Mouse (Mus musculus): ENCODE data around the gene Ecpas. TPM values are rescaled to one million over a fixed set of nuclear protein-coding genes. Genes with fewer than 3 reads are reported as not detected.

Ecpas gene
- 31.0 and 31.6 TPM in 2 replicates for polyA plus RNA-seq (2015; fragmentation: Nextera tagmentation; extraction: Ambion mirVana)

- WGBS, result 2% methylated on average over 43 of the region's 43 CpGs
- ATAC-seq (replicated peaks), result peak; percentile 69
- no peaks in the 10 kb centered on the region for H3K27me3 ChIP-seq
Measured at GRCm38 (mm10) chr4:58912629-58913335, at the start of gene Ecpas. Gene Ecpas (minus strand): TSS chr4:58912749.

GRCm38 (mm10) chr4:58961719-58962118 is 49.2 kb upstream of the Ecpas start:
- no peak overlapping the region for H3K4me2 ChIP-seq (replicated peaks)
- 95% methylated on average over 15 of the region's 15 CpGs for WGBS
- H3K27me3 ChIP-seq, result no peaks in the 10 kb centered on the region
- no peak overlapping the region for H3K9ac ChIP-seq (replicated peaks)
- H3K4me3 ChIP-seq, result no peak overlapping the region
- no peak for ATAC-seq (replicated peaks)
- H3K36me3 ChIP-seq, result peaks cover 8% of the 10 kb centered on the region
- no peaks in the 10 kb centered on the region for H3K4me1 ChIP-seq
- no peaks in the 10 kb centered on the region for H3K9me3 ChIP-seq
- H3K27ac ChIP-seq (replicated peaks), result no peak overlapping the region

More at GRCm38 (mm10) chr4:58912629-58913335, at the start of gene Ecpas:
- Histone ChIP-seq H3K36me3 (no peaks in the 10 kb centered on the region), H3K9ac (replicated peaks) (peak within 1 kb of the TSS; percentile 81), H3K27ac (replicated peaks) (peak within 1 kb of the TSS; percentile 96), H3K4me3 (peak within 1 kb of the TSS; percentile 59), H3K4me1 (peaks cover 15% of the 10 kb centered on the region), H3K4me2 (replicated peaks) (peak within 1 kb of the TSS; percentile 75), H3K9me3 (no peaks in the 10 kb centered on the region)

- Histone ChIP-seq H3K4me2 (replicated peaks) (no peak overlapping the region), H3K4me3 (no peak overlapping the region), H3K9ac (replicated peaks) (no peak overlapping the region), H3K4me1 (no peaks in the 10 kb centered on the region), H3K36me3 (peaks cover 9% of the 10 kb centered on the region), H3K27me3 (no peaks in the 10 kb centered on the region), H3K9me3 (no peaks in the 10 kb centered on the region), H3K27ac (replicated peaks) (no peak overlapping the region)
- WGBS, result 94% methylated on average over 11 of the region's 11 CpGs
- no peak for ATAC-seq (replicated peaks)
Measured at GRCm38 (mm10) chr4:58952630-58953029, 40.1 kb upstream of the Ecpas start.

GRCm38 (mm10) chr4:58948391-58948790 is 35.8 kb upstream of the Ecpas start:
- peaks cover 4% of the 10 kb centered on the region for H3K4me1 ChIP-seq
- H3K9ac ChIP-seq (replicated peaks), result no peak overlapping the region
- no peaks in the 10 kb centered on the region for H3K9me3 ChIP-seq
- 81% methylated on average over 4 of the region's 4 CpGs for WGBS
- no peaks in the 10 kb centered on the region for H3K27me3 ChIP-seq
- no peak for ATAC-seq (replicated peaks)
- no peaks in the 10 kb centered on the region for H3K36me3 ChIP-seq
- no peak overlapping the region for H3K4me2 ChIP-seq (replicated peaks)
- H3K27ac ChIP-seq (replicated peaks), result no peak overlapping the region
- no peak overlapping the region for H3K4me3 ChIP-seq

- H3K27ac ChIP-seq (replicated peaks), result no peak overlapping the region
- no peaks in the 10 kb centered on the region for H3K9me3 ChIP-seq
- H3K4me1 ChIP-seq, result peaks cover 10% of the 10 kb centered on the region
- peak overlapping the region; percentile 63; the same call in 1 of the 2 replicates for H3K4me2 ChIP-seq (replicated peaks)
- H3K4me3 ChIP-seq, result 0 out of 2 replicates have a peak overlapping the region, but pooled peaks have one; percentile 59
- 65% methylated on average over 5 of the region's 5 CpGs for WGBS
- no peak for ATAC-seq (replicated peaks)
- no peak overlapping the region; the same call in 1 of the 2 replicates for H3K9ac ChIP-seq (replicated peaks)
- no peaks in the 10 kb centered on the region for H3K36me3 ChIP-seq
- no peaks in the 10 kb centered on the region for H3K27me3 ChIP-seq
Measured at GRCm38 (mm10) chr4:58944695-58945094, 32.1 kb upstream of the Ecpas start.

- H3K27ac ChIP-seq (replicated peaks), result no peak overlapping the region
- H3K4me1 ChIP-seq, result peaks cover 10% of the 10 kb centered on the region
- peak overlapping the region; percentile 63 for H3K4me2 ChIP-seq (replicated peaks)
- no peaks in the 10 kb centered on the region for H3K9me3 ChIP-seq
- no peaks in the 10 kb centered on the region for H3K36me3 ChIP-seq
- no peak for ATAC-seq (replicated peaks)
- H3K4me3 ChIP-seq, result peak overlapping the region; percentile 59
- H3K27me3 ChIP-seq, result no peaks in the 10 kb centered on the region
- 15% methylated on average over 6 of the region's 6 CpGs for WGBS
- peak overlapping the region; percentile 63 for H3K9ac ChIP-seq (replicated peaks)
Measured at GRCm38 (mm10) chr4:58944206-58944553, 31.6 kb upstream of the Ecpas start.

- peak within 1 kb of the TSS; percentile 63 for H3K4me2 ChIP-seq (replicated peaks)
- H3K27me3 ChIP-seq, result no peaks in the 10 kb centered on the region
- no peaks in the 10 kb centered on the region for H3K9me3 ChIP-seq
- H3K9ac ChIP-seq (replicated peaks), result peak within 1 kb of the TSS; percentile 63
- no peaks in the 10 kb centered on the region for H3K36me3 ChIP-seq
- 1% methylated on average over 50 of the region's 50 CpGs for WGBS
- ATAC-seq (replicated peaks), result peak; percentile 94
- peak within 1 kb of the TSS; percentile 47 for H3K27ac ChIP-seq (replicated peaks)
- peak within 1 kb of the TSS; percentile 59 for H3K4me3 ChIP-seq
- peaks cover 10% of the 10 kb centered on the region for H3K4me1 ChIP-seq
Measured at GRCm38 (mm10) chr4:58943420-58944205, 31.1 kb upstream of the Ecpas start, which contains the start of gene Zkscan16. Gene Zkscan16 (plus strand): TSS chr4:58943628.

GRCm38 (mm10) chr4:58942942-58943341 is 30.4 kb upstream of the Ecpas start:
- peaks cover 10% of the 10 kb centered on the region for H3K4me1 ChIP-seq
- H3K9me3 ChIP-seq, result no peaks in the 10 kb centered on the region
- peak overlapping the region; percentile 63 for H3K4me2 ChIP-seq (replicated peaks)
- WGBS, result 80% methylated on average over 4 of the region's 4 CpGs
- peak overlapping the region; percentile 63 for H3K9ac ChIP-seq (replicated peaks)
- no peak overlapping the region for H3K27ac ChIP-seq (replicated peaks)
- no peaks in the 10 kb centered on the region for H3K36me3 ChIP-seq
- ATAC-seq (replicated peaks), result peak; percentile 18; the same call in 1 of the 2 replicates
- no peaks in the 10 kb centered on the region for H3K27me3 ChIP-seq
- H3K4me3 ChIP-seq, result peak overlapping the region; percentile 59

GRCm38 (mm10) chr4:58941638-58942037 is 29.1 kb upstream of the Ecpas start:
- Histone ChIP-seq H3K4me1 (peaks cover 10% of the 10 kb centered on the region), H3K27ac (replicated peaks) (no peak overlapping the region), H3K9me3 (no peaks in the 10 kb centered on the region), H3K27me3 (no peaks in the 10 kb centered on the region), H3K9ac (replicated peaks) (no peak overlapping the region), H3K4me2 (replicated peaks) (no peak overlapping the region), H3K4me3 (no peak overlapping the region), H3K36me3 (no peaks in the 10 kb centered on the region)
- no peak for ATAC-seq (replicated peaks)

- no peak overlapping the region for H3K9ac ChIP-seq (replicated peaks)
- H3K27me3 ChIP-seq, result no peaks in the 10 kb centered on the region
- H3K27ac ChIP-seq (replicated peaks), result no peak overlapping the region
- no peak overlapping the region for H3K4me3 ChIP-seq
- no peaks in the 10 kb centered on the region for H3K9me3 ChIP-seq
- WGBS, result 42% methylated on average over 3 of the region's 3 CpGs
- no peaks in the 10 kb centered on the region for H3K36me3 ChIP-seq
- ATAC-seq (replicated peaks), result no peak
- H3K4me2 ChIP-seq (replicated peaks), result no peak overlapping the region
- peaks cover 9% of the 10 kb centered on the region; the same call in 1 of the 2 replicates for H3K4me1 ChIP-seq
Measured at GRCm38 (mm10) chr4:58935846-58936245, 23.3 kb upstream of the Ecpas start.

GRCm38 (mm10) chr4:58934746-58935476 is 22.4 kb upstream of the Ecpas start:
- WGBS, result 52% methylated on average over 15 of the region's 15 CpGs
- Histone ChIP-seq H3K4me2 (replicated peaks) (no peak overlapping the region), H3K4me1 (peaks cover 9% of the 10 kb centered on the region; the same call in 1 of the 2 replicates), H3K27ac (replicated peaks) (no peak overlapping the region), H3K9me3 (no peaks in the 10 kb centered on the region), H3K9ac (replicated peaks) (no peak overlapping the region), H3K27me3 (no peaks in the 10 kb centered on the region), H3K4me3 (no peak overlapping the region), H3K36me3 (no peaks in the 10 kb centered on the region)
- peak; percentile 95 for ATAC-seq (replicated peaks)

Measured in forebrain, embryonic 15.5 days (tissue).